Mouse (Mus musculus): ENCODE measurements at regions not wholly inside any gene's neighbourhood (a gene's known extent, or its start where the extent isn't known, plus 50 kb on each side); places are given as distances from the start of the nearest gene placed in this dataset.

- peak; percentile 96 for DNase-seq
Measured at GRCm38 (mm10) chr9:56547291-56547977, 129.0 kb downstream of the Hmg20a start.

DNA sequence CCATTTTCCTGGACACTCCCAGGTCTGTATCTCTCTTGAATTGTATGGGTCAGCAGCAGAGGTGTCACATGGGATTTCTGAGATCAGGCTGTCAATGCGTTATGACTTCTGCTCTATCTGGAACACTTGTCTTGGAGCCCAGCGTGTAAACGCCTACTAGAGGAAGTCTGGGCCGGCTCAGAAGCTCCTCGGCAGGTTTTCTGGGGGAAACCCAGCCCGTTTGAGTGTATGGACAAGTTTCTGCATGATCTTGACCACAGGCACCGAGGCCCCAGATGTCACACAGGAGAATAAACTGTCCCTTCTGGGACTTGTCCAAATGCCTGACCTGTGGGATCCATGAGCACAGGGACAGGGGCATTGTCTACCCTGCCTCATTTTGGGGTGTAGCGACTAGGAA lies 131.4 kb downstream of the Hmg20a start:
- DNase-seq: peak; percentile 97

GRCm38 (mm10) chr9:56550178-56550577 lies 131.8 kb downstream of the Hmg20a start:
- no peak for DNase-seq

DNA sequence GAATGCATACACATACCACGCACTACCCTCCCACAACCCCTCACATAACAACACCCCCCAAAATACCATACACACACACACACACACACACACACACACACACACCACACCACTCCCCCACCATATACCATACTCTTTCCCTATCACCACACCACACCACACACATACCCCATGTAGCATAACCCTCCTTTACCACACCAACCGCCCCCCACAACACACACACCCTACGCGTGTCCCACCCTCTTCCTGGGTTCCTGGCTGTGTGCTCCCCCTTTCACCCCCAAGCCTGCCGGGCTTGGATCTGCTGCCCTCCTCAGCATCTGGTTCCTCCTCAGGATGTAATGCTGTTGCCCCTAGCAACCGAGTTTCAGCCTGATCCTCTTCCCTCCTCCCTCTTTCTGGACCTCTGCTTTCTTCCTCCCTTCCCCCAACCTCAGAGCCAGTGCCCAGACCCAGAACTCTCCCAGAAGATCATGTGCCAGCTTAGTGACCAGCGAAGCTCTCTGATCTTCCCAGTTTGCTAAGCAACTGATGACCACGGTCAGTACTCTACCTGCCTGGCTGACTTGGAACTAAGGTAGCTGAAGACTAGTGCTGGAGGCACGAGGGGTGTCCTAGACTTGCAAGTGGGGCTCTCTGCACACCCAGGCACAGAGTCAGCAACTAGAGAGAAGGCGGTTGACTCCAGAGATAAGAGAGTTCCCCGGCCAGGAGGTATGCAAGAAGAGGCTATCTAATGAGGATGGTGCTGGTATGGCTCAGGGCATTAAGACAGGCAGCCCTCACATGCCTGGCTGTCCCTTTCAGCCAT lies 133.2 kb downstream of the Hmg20a start:
- DNase-seq: peak; percentile 94

DNA sequence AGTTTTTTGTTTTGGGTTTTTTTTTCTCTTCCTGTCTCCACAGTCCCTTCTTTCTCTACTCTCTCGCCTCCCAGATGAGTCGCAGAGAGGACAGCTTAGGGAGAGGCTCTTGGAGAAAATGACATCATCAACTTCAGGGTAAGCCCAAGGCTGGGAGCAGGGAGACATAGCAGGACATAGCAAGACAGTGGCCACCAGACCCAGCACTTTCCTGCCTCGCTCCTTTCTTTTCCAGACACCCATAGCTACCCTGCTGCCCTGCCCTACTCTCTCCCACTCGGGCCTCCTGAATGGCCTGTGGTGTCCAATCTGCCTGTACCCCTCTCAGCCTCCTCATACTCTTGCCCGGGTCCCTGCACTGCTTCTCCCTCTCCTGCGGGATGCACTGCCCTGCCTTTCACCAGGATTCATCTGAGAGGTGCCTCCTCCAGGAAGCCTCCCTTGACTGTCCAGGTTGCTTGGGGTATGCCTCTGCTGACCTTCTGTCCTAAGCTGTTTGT lies 133.8 kb downstream of the Hmg20a start:
- DNase-seq: peak; percentile 91

DNA sequence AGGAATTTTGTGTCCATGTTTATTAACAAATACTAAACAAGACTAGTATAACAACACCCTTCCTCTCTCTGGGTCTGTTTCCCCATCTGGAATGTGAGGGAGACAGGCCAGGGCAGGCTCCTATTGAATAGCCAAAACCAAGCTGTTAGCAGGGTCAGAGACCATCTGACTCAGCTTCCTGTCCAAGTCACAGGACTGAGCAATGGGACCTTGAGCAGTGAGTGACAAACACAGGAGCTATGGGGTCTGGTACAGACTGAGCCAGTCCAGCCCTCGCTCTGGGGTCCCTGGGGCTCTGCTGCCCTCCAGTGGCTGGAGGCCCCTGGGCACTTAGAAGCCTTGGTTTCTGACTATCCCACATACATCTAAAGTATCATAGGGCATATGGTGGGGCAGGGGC lies 134.4 kb downstream of the Hmg20a start:
- peak; percentile 99 for DNase-seq

- peak; percentile 90 for DNase-seq
Measured at GRCm38 (mm10) chr9:56553626-56554025, 135.2 kb downstream of the Hmg20a start.

DNA sequence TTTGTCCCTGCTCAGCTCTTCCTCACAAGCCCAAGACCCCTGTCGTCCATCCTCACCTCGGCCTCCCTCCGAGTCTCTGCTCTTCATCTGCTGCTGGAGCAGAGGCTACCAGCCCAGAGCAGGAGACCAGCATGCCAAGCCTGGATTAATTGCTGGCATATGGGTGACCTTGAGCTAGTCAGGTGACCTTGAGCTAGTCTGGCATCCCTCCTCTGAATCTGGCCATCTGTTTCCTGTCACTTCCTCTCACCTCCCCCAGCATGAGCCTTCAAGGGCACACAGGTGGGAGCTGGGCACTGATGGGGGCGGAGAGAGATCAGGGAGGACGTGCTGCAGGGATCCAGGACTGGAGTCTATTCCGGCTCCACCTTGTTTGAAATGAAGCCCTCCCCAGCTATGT lies 135.7 kb downstream of the Hmg20a start:
- DNase-seq: no peak

- DNase-seq: no peak
Measured at GRCm38 (mm10) chr9:56559618-56560144, 141.3 kb downstream of the Hmg20a start.

DNA sequence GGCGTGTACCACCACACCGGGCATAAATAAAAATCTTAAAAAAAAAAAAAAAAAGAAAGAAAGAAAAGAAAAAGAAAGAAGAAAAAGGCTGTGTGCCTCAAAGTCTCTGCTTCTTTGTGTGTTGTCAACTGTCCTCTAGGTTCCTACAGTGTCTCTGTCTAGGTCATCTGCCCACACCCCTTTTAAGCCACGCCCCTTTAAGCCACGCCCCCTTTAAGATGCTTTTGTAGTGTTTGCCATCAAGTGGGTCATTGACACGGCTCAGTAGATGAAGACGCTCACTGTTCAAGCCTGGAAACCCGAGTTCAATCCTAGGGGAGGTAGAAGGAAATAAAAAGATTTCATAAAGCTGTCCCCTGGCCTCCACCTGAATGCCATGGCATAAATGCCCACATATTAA lies 144.0 kb downstream of the Hmg20a start:
- DNase-seq: no peak

- no peak for DNase-seq
Measured at GRCm38 (mm10) chr9:56564048-56564737, 145.8 kb downstream of the Hmg20a start.
